Mouse (Mus musculus) CH12.LX (cell line): ENCODE data around the gene 1700022I11Rik.

Experiments
- CHD2 ChIP-seq: IDR thresholded peaks from 2 replicates; pipeline ENCODE4 v1.6.1; 2011; ENCODE audit warnings: low read length, improper control_type of control experiment
- CTCF ChIP-seq, 2 experiments: IDR thresholded peaks in 1 of 2; conservative IDR thresholded peaks in 1 of 2; 2 replicates each; pipeline ENCODE4 v1.5.1; 2011 to 2012; ENCODE audit warnings: low read depth in 2 of 2, low read length in 2 of 2, improper control_type of control experiment in 1 of 2, inconsistent platforms in 1 of 2, mild to moderate bottlenecking in 1 of 2, moderate library complexity in 1 of 2
- E2F4 ChIP-seq: IDR thresholded peaks from 2 replicates; pipeline ENCODE4 v1.6.1; 2011; ENCODE audit warnings: low read depth, low read length, improper control_type of control experiment; ENCODE audit not compliant: insufficient replicate concordance
- EP300 ChIP-seq: IDR thresholded peaks from 2 replicates; pipeline ENCODE4 v1.6.1; 2011; ENCODE audit warnings: low read length, improper control_type of control experiment
- MAFK ChIP-seq: IDR thresholded peaks from 2 replicates; pipeline ENCODE4 v1.6.1; 2011; ENCODE audit warnings: low read length, improper control_type of control experiment; ENCODE audit not compliant: insufficient replicate concordance
- NELFE ChIP-seq: IDR thresholded peaks from 2 replicates; pipeline ENCODE4 v1.6.1; 2011; ENCODE audit warnings: low read depth, low read length, improper control_type of control experiment
- POLR2A ChIP-seq: IDR thresholded peaks from 2 replicates; pipeline ENCODE4 v1.6.1; 2011; ENCODE audit warnings: low read depth, mild to moderate bottlenecking, improper control_type of control experiment, low read length
- POLR2AphosphoS2 ChIP-seq: IDR thresholded peaks from 2 replicates; pipeline ENCODE4 v1.6.1; 2011; ENCODE audit warnings: low read depth, low read length, improper control_type of control experiment
- RCOR1 ChIP-seq: conservative IDR thresholded peaks from 2 replicates; pipeline ENCODE4 v1.6.1; 2012; ENCODE audit warnings: low read depth, mild to moderate bottlenecking, inconsistent platforms, low read length, improper control_type of control experiment
- TCF12 ChIP-seq: IDR thresholded peaks from 2 replicates; pipeline ENCODE4 v1.6.1; 2014; ENCODE audit warnings: low read depth, mild to moderate bottlenecking, inconsistent platforms, low read length, improper control_type of control experiment
- USF1 ChIP-seq: IDR thresholded peaks from 2 replicates; pipeline ENCODE4 v1.6.1; 2014; ENCODE audit warnings: low read depth, mild to moderate bottlenecking, inconsistent platforms, low read length, improper control_type of control experiment
- ZC3H11A ChIP-seq: IDR thresholded peaks from 2 replicates; pipeline ENCODE4 v1.6.1; 2012; ENCODE audit warnings: low read depth, mild to moderate bottlenecking, inconsistent platforms, low read length, improper control_type of control experiment
- ZNF384 ChIP-seq: IDR thresholded peaks from 2 replicates; pipeline ENCODE4 v1.6.1; 2012; ENCODE audit warnings: low read depth, low read length, improper control_type of control experiment, inconsistent platforms

DNA sequence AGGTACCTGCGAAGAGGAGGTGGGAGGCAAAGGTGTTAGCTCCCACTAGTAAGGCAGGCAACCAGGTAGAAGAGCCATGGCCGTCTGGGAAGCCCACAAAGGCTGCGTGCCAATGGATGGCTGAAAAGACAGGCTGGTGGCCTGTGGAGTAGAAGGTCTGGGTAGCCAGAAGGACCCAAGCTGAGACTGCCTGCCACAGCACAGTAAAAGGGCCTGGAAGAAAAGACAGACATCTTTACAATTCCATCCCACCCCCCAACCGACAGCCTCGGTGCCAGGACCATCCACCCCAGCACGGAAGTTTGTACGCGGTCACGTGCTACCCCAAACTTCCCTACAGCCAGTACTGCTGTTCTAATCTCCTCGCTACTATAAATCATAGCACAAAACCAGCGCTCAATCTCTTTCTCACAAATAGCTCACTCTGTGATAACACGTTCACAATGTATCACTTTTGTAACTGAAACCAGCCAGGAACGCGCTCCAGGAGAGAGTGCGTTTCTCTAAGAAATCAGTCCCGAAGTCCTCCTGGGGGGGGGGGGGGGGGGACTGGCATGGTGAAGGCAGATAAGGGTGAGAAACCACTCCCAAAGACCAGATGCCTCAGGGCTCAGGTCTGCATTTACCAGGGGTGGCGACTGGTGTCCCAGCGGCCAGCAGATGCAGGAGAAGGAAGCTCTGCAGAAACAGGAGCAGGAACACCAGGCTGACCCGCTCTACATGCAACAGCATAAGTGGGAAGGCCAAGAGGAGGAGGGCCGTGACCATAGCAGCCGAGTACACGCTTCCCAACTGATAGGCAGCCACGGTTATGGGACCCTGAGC lies 50.4 kb downstream of the 1700022I11Rik start:
- TF ChIP-seq ZNF384: no peak
- TF ChIP-seq MAFK: no peak
- TF ChIP-seq ZC3H11A: no peak
- no peak for TF ChIP-seq E2F4
- no peak for TF ChIP-seq POLR2A
- no peak for TF ChIP-seq RCOR1
- no peak for TF ChIP-seq EP300
- TF ChIP-seq USF1: no peak
- no peak for TF ChIP-seq CTCF (conservative IDR thresholded peaks at IDR 0.05 in 1 of 2, IDR thresholded peaks at IDR 0.05 in 1 of 2; ENCODE audit: low read depth in 2 of 2, low read length in 2 of 2)
- TF ChIP-seq CHD2: no peak
- no peak for TF ChIP-seq NELFE
- no peak for TF ChIP-seq POLR2AphosphoS2
- TF ChIP-seq TCF12: no peak
